In genomic region chr4:63453939-63454513, GRCm38 (mm10) we compare ENCODE assay signal across 18 mouse cellular contexts.
"Had no signal": no experiment of that assay in that cellular context is flagged by ENCODE, and none has a peak within 500 bp of the region (broad histone marks: within the 10 kb centered on the region; RNA-seq: fewer than 3 reads in every experiment).

No protein-coding gene starts in this region.

- H3K27me3 ChIP-seq: midbrain, embryonic 12.5 days; neural tube, embryonic 13.5 days; neural tube, embryonic 15.5 days had no signal

- H3K4me2 ChIP-seq: lung, embryonic 14.5 days; midbrain, embryonic 12.5 days; neural tube, embryonic 13.5 days; neural tube, embryonic 15.5 days had no signal

- H3K36me3 ChIP-seq: neural tube, embryonic 15.5 days had no signal

- H3K9ac ChIP-seq: lung, embryonic 14.5 days; midbrain, embryonic 12.5 days; neural tube, embryonic 13.5 days; neural tube, embryonic 15.5 days had no signal

- ATAC-seq: midbrain, embryonic 16.5 days had no signal

- H3K27ac ChIP-seq: midbrain, embryonic 10.5 days; midbrain, embryonic 12.5 days; neural tube, embryonic 13.5 days; neural tube, embryonic 15.5 days had no signal

- H3K4me3 ChIP-seq: midbrain, embryonic 10.5 days; midbrain, embryonic 12.5 days; myocyte; neural tube, embryonic 13.5 days; neural tube, embryonic 15.5 days had no signal

- DNase-seq: lung, embryonic 14.5 days; lung, postnatal 10 days; lung, postnatal 4 days; midbrain, embryonic 14.5 days; retina, postnatal 1 day; right cerebral cortex, adult 18-20 months; right cerebral cortex, postnatal 25 days; right cerebral cortex, postnatal 4 days; spleen, adult 18-20 months; thymus, adult 18-20 months; thymus, postnatal 14 days; thymus, postnatal 36 days had no signal

- H3K9me3 ChIP-seq: midbrain, embryonic 10.5 days; midbrain, embryonic 12.5 days; neural tube, embryonic 13.5 days; neural tube, embryonic 15.5 days had no signal
